Mouse (Mus musculus) heart, postnatal 0 days (tissue): ENCODE results near the gene 4931409K22Rik. TPM values are rescaled to one million over a fixed set of nuclear protein-coding genes. Genes with fewer than 3 reads are reported as not detected.

ENCODE experiments used
- ATAC-seq: fragments of 200-750 bp; cut with Nextera tagmentation; 2 replicates; pipeline ENCODE4 v1.8.0; 2017; ENCODE audit warnings: low read depth, moderate number of reproducible peaks, moderate library complexity; ENCODE audit not compliant: insufficient read depth
- DNase-seq: peaks from one replicate; pipeline ENCODE4 v3.0.0-alpha.2; 2016; ENCODE audit warnings: low spot score
- H3K27ac ChIP-seq: fragments of 300-500 bp; sonication (generic); 2 replicates; pipeline ENCODE4 v1.5.1; 2014; ENCODE audit warnings: low read depth, mild to moderate bottlenecking
- H3K27me3 ChIP-seq: fragments of 300-500 bp; sonication (generic); 2 replicates; pipeline ENCODE4 v1.6.1; 2014; ENCODE audit warnings: low read length, mixed read lengths; ENCODE audit not compliant: control insufficient read depth, insufficient read depth
- H3K36me3 ChIP-seq: fragments of 300-500 bp; sonication (generic); replicated peaks from 2 replicates; pipeline ENCODE4 v1.6.1; 2014; ENCODE audit warnings: low read length, mixed read lengths; ENCODE audit not compliant: control insufficient read depth, insufficient read depth
- H3K4me1 ChIP-seq: fragments of 300-500 bp; sonication (generic); 2 replicates; pipeline ENCODE4 v1.6.1; 2014; ENCODE audit warnings: antibody characterized with exemption; ENCODE audit not compliant: control insufficient read depth, insufficient read depth
- H3K4me2 ChIP-seq: fragments of 300-500 bp; sonication (generic); 2 replicates; pipeline ENCODE4 v1.6.1; 2014; ENCODE audit warnings: low read depth, mild to moderate bottlenecking, low read length, moderate library complexity
- H3K4me3 ChIP-seq: fragments of 300-500 bp; sonication (generic); 2 replicates; pipeline ENCODE4 v1.5.1; 2014; ENCODE audit warnings: low read depth, low read length
- H3K9ac ChIP-seq: fragments of 300-500 bp; sonication (generic); replicated peaks from 2 replicates; pipeline ENCODE4 v1.6.1; 2014; ENCODE audit warnings: low read depth, low read length, mixed read lengths
- H3K9me3 ChIP-seq: fragments of 300-500 bp; sonication (generic); replicated peaks from 2 replicates; pipeline ENCODE4 v1.6.1; 2016; ENCODE audit warnings: low read length; ENCODE audit not compliant: control insufficient read depth
- CTCF ChIP-seq: IDR thresholded peaks from 2 replicates; pipeline ENCODE4 v1.5.1; 2016; ENCODE audit warnings: antibody characterized with exemption, control low read depth, low read depth
- EP300 ChIP-seq: IDR thresholded peaks from 2 replicates; pipeline ENCODE4 v1.6.1; 2016; ENCODE audit warnings: antibody characterized with exemption, low read depth
- WGBS: fragments of 180-500 bp; shearing (Covaris S2); extraction: QIAGEN DNeasy Blood & Tissue Kit; methylation state at CpG from one replicate; pipeline ENCODE4 v1.1.7; 2014; 5-methylcytosine and 5-hydroxymethylcytosine counted together
- polyA plus RNA-seq: library from polyadenylated mRNA; unstranded; fragments of >200 nt; fragmentation: Nextera tagmentation; extraction: Ambion mirVana; gene quantifications from 2 replicates; pipeline ENCODE4 v1.2.1, GENCODE M21; 2015
- total RNA-seq: library from RNA; depleted of rRNA; stranded (reverse); fragments of >200 nt; gene quantifications from 2 replicates; pipeline ENCODE4 v1.2.3, GENCODE M21; 2014; ENCODE audit warnings: low replicate concordance

The 4931409K22Rik gene
- total and polyA plus RNA-seq, 2 experiments from 2014 or later: not detected

DNA sequence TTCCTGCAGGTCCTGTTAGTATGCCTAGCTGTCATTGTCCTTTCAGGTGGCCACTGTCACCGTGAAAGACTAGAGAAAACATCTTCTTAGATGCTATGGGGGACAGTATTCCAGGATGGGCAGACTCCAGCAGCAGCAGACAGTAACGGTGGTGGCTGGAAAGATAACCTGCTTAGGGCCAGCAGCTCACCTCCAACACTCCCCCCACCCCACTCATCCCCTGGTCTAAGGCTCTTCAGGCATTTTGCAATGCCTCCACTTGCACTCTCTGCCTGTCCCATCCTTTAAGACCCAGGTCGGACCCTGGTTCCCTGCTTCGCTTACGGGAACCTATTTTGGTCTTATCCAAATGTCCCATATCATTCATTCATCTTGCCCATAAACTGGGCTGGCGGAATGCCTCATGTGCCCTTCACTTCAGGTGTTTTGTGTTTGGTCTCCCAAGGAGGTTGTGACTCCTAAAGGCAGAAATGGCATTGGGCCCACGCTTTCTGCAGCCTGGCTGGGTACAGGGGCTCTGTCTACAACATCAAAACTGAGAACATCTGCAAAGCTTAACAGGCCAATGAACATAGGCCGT is 46.9 kb upstream of the 4931409K22Rik start:
- TF ChIP-seq EP300 (no peak), CTCF (no peak)
- ATAC-seq: no peak
- no peak for DNase-seq
- peak overlapping the region; percentile 98 for H3K27ac ChIP-seq
- H3K4me2 ChIP-seq: peak overlapping the region; percentile 80
- peak overlapping the region; percentile 63 for H3K4me3 ChIP-seq
- H3K4me1 ChIP-seq: peaks cover 33% of the 10 kb centered on the region
- 59% methylated on average over 8 of the region's 8 CpGs for WGBS
- H3K36me3 ChIP-seq: no peaks in the 10 kb centered on the region
- H3K27me3 ChIP-seq: no peaks in the 10 kb centered on the region
- H3K9me3 ChIP-seq: no peaks in the 10 kb centered on the region
- peak overlapping the region; percentile 80 for H3K9ac ChIP-seq

DNA sequence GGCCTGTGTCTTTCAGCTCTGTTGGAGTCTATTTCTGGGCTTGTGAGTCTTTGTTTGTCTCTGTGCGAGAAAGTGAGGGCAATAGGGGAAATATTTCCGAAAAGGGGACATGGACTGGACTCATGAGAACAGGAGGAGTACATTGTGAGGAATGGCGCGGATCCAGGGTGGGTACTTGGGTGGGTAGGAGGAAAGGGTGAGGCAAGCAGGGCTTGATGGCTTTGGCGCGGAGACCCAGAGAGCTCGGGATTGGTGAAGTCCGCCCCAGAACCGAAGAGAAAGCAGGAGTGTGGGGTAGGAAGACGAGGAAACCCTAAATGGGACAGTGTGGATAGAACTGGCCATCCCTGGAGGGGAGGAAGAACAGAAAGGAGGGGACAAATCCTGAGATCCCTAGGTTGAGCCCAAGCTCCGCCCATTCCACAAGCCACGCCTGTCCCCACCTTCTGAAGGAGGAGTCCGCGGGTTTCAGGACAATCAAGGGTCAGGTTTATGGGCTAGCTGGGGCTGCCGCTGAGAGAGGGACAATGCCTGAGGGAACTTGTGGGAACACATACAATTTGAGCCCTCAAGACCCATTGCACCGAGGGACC is 46.2 kb upstream of the 4931409K22Rik start:
- H3K4me1 ChIP-seq: peaks cover 40% of the 10 kb centered on the region
- peak overlapping the region; percentile 63 for H3K4me3 ChIP-seq
- no peak for TF ChIP-seq CTCF
- H3K27me3 ChIP-seq: no peaks in the 10 kb centered on the region
- no peaks in the 10 kb centered on the region for H3K36me3 ChIP-seq
- WGBS: under 1% methylated on average over 16 of the region's 16 CpGs
- H3K9ac ChIP-seq: peak overlapping the region; percentile 80
- peak overlapping the region; percentile 80 for H3K4me2 ChIP-seq
- peak overlapping the region; percentile 98 for H3K27ac ChIP-seq
- ATAC-seq (peak; percentile 42), DNase-seq (peak; percentile 93)
- H3K9me3 ChIP-seq: no peaks in the 10 kb centered on the region

DNA sequence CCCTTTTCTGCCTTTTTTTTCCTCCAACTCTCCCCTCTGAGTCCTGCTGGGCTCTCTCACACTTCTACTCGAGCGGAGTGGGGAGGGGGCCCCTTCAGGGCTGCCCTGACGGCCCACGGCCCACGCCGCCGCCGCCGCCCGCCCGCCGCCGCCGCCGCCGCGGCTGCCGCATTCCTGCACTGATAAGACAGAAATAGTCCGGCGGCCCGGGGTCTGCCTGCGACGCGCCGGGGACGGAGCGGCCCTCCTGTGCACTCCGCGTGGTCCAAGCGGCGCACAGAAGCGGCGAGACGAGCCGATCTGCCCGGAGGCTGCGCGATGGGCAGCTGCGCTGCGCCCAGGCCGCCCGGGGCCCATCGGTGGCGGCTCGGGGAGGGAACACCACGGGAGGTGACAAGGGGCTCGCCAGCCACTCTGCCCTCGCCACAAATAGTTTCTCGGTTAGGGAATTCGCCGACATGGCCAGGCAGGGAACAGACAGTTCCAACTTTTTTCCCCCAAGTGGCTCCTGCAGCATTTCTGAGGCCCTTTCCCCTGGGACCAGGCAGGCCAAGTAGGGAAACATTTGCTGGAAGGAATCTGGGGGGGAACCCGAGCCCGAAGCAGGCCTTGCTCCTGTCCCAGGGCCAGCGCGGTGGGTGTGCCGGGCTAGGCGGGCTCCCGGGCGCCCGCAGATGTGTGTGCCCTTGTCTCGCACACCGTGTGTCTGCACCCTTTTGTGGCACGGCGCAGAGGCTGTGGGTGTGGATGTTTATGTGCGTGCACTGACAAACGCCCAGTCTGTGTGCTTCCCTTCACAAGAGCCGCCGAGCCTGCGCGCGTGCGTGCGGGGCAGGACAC is 45.5 kb upstream of the 4931409K22Rik start:
- peak overlapping the region; percentile 98 for H3K27ac ChIP-seq
- H3K9ac ChIP-seq: peak overlapping the region; percentile 80
- DNase-seq: peak; percentile 80
- H3K4me3 ChIP-seq: peak overlapping the region; percentile 63
- under 1% methylated on average over 73 of the region's 73 CpGs for WGBS
- peak; percentile 74 for ATAC-seq
- H3K4me2 ChIP-seq: peak overlapping the region; percentile 80
- no peaks in the 10 kb centered on the region for H3K27me3 ChIP-seq
- H3K9me3 ChIP-seq: no peaks in the 10 kb centered on the region
- H3K4me1 ChIP-seq: peaks cover 41% of the 10 kb centered on the region
- H3K36me3 ChIP-seq: no peaks in the 10 kb centered on the region
- TF ChIP-seq CTCF (no peak), EP300 (no peak)

DNA sequence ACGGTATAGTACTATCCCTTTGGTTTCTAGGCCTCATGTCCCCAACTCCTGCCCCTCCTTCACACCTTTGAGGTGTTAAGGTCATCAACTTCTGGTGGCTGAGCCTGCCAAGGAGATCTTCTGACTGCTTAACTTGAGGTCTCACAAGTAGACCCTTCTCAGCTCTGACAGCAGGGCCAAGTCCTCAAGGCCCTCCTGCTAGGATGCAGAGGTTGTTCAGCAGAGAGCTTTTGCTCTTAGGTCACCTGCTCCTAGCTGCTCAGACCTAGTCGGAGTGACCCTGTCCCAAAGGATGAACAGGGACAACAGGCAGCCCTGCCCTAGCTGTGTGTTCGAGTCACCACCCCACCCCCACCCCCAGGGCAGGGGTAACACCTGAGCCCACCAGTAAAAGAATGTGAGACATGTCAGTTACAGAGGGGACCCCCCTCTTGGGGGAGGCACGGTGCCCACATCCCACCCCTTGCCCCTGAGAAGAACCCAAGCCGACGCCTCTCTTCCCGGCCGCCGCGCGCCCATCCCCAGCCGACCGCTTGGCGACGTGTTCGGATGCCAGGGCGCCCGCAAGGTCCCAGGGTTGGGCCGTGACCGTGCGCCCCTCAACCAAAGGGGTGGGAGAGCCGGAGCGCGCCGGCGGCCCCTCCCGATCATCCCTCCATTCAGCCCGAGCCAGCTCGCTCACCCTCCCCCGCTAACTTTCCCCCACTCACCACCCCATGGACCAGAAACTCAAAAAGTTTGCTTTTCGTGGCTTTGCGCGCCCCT is 44.6 kb upstream of the 4931409K22Rik start:
- peak overlapping the region; percentile 80 for H3K9ac ChIP-seq
- H3K9me3 ChIP-seq: no peaks in the 10 kb centered on the region
- H3K4me3 ChIP-seq: peak overlapping the region; percentile 63
- WGBS: 1% methylated on average over 33 of the region's 33 CpGs
- H3K4me2 ChIP-seq: peak overlapping the region; percentile 80
- 0 out of 2 replicates have a peak, but pooled peaks have one; percentile 7 for ATAC-seq
- DNase-seq: no peak
- no peak for TF ChIP-seq CTCF
- no peak for TF ChIP-seq EP300
- no peaks in the 10 kb centered on the region for H3K36me3 ChIP-seq
- H3K27me3 ChIP-seq: no peaks in the 10 kb centered on the region
- H3K27ac ChIP-seq: peak overlapping the region; percentile 98
- H3K4me1 ChIP-seq: peaks cover 39% of the 10 kb centered on the region

DNA sequence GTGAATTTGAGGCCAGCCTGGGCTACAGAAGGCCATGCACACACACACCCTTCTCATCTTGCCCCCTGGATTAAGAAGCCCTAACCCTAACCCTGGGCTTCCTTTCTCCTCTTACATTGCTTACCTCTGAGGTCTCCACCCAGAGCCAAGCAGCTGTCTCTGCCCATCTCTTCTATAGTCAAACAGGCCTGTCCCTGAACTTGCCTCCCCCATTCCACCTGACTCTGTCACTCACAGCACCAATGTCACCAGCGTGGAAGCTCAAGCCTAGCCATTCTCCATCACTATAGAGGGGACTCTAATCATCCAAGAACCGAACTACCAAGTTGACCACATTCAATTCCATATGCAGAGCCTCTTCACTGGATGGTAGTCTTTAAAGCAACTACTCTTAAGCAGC is 43.6 kb upstream of the 4931409K22Rik start:
- Histone ChIP-seq H3K9ac (no peak overlapping the region), H3K36me3 (peaks cover 10% of the 10 kb centered on the region), H3K4me2 (peak overlapping the region; percentile 80; the same call in 1 of the 2 replicates), H3K4me1 (peaks cover 32% of the 10 kb centered on the region), H3K27ac (0 out of 2 replicates have a peak overlapping the region, but pooled peaks have one; percentile 98), H3K27me3 (no peaks in the 10 kb centered on the region), H3K9me3 (no peaks in the 10 kb centered on the region), H3K4me3 (no peak overlapping the region)
- TF ChIP-seq CTCF (no peak), EP300 (no peak)
- DNase-seq (no peak), ATAC-seq (no peak)
- 44% methylated on average over 2 of the region's 2 CpGs for WGBS
